Mouse (Mus musculus) midbrain, embryonic 11.5 days (tissue): Measurements from ENCODE around the gene H2al1j. TPM values are rescaled to one million over a fixed set of nuclear protein-coding genes. Genes with fewer than 3 reads are reported as not detected.
"Not testable (repeated sequence)": the region's sequence is repeated elsewhere in the genome, so short reads cannot be mapped to it uniquely, and the experiment has no call there.

Experiments
- ATAC-seq: fragments of 200-750 bp; cut with Nextera tagmentation; 2 replicates; pipeline ENCODE4 v1.8.0; 2017; ENCODE audit warnings: moderate TSS enrichment, moderate library complexity; ENCODE audit not compliant: low FRiP score
- DNase-seq: peaks from one replicate; pipeline ENCODE4 v3.0.0; 2015; ENCODE audit warnings: low spot score; ENCODE audit errors: missing footprints
- H3K27ac ChIP-seq: fragments of 300-500 bp; sonication (generic); 2 replicates; pipeline ENCODE4 v1.5.1; 2014; ENCODE audit warnings: low read depth, low read length
- H3K27me3 ChIP-seq: fragments of 300-500 bp; sonication (generic); 2 replicates; pipeline ENCODE4 v1.6.1; 2014; ENCODE audit warnings: mild to moderate bottlenecking, low read length, moderate library complexity, mixed read lengths; ENCODE audit not compliant: control insufficient read depth, insufficient read depth
- H3K36me3 ChIP-seq: fragments of 300-500 bp; sonication (generic); 2 replicates; pipeline ENCODE4 v1.6.1; 2014; ENCODE audit warnings: mild to moderate bottlenecking, low read length, moderate library complexity, mixed read lengths; ENCODE audit not compliant: control insufficient read depth, insufficient read depth
- H3K4me1 ChIP-seq: fragments of 300-500 bp; sonication (generic); 2 replicates; pipeline ENCODE4 v1.6.1; 2014; ENCODE audit warnings: low read length; ENCODE audit not compliant: control insufficient read depth, insufficient read depth
- H3K4me2 ChIP-seq: fragments of 300-500 bp; sonication (generic); 2 replicates; pipeline ENCODE4 v1.6.1; 2014; ENCODE audit warnings: mild to moderate bottlenecking, moderate library complexity
- H3K4me3 ChIP-seq: fragments of 300-500 bp; sonication (generic); 2 replicates; pipeline ENCODE4 v1.5.1; 2014; ENCODE audit warnings: low read depth, low read length
- H3K9ac ChIP-seq: fragments of 300-500 bp; sonication (generic); 2 replicates; pipeline ENCODE4 v1.6.1; 2014; ENCODE audit warnings: low read length
- H3K9me3 ChIP-seq: fragments of 300-500 bp; sonication (generic); 2 replicates; pipeline ENCODE4 v1.6.1; 2016; ENCODE audit warnings: low read length; ENCODE audit not compliant: control insufficient read depth
- WGBS: fragments of 180-500 bp; shearing (Covaris S2); extraction: QIAGEN DNeasy Blood & Tissue Kit; methylation state at CpG from one replicate; pipeline ENCODE4 v1.1.7; 2014; 5-methylcytosine and 5-hydroxymethylcytosine counted together
- polyA plus RNA-seq: library from polyadenylated mRNA; unstranded; fragments of >200 nt; fragmentation: Nextera tagmentation; extraction: Ambion mirVana; gene quantifications from 2 replicates; pipeline ENCODE4 v1.2.1, GENCODE M21; 2014

H2al1j gene
- not detected in 2 replicates for polyA plus RNA-seq

DNA sequence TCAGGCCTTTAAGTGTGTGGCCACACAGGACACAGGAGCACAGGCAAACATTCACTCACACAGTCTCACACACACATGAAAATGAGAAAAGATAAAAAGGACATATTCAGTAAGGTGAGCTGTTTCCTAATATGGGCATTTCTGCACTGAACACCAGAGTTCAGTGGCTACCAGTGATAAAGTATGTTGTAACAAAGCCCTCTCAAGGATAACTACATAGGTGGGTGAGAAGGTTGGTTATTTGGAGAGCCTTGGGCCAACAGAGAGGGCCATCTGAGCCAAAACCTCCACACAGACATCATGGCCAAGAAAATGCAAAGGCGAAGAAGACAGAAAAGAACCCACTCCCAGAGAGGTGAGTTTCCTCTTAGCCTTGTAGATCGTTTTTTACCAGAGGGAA, at the start of gene H2al1j:
Gene H2al1j (plus strand): TSS at position 301 of the 400 bp plus-strand sequence.
- not testable (repeated sequence) for H3K27ac ChIP-seq, H3K4me1 ChIP-seq, H3K4me2 ChIP-seq, H3K9me3 ChIP-seq, H3K4me3 ChIP-seq, ATAC-seq, H3K27me3 ChIP-seq, DNase-seq, H3K36me3 ChIP-seq, H3K9ac ChIP-seq
- WGBS, result 84% methylated on average over 2 of the region's 2 CpGs

DNA sequence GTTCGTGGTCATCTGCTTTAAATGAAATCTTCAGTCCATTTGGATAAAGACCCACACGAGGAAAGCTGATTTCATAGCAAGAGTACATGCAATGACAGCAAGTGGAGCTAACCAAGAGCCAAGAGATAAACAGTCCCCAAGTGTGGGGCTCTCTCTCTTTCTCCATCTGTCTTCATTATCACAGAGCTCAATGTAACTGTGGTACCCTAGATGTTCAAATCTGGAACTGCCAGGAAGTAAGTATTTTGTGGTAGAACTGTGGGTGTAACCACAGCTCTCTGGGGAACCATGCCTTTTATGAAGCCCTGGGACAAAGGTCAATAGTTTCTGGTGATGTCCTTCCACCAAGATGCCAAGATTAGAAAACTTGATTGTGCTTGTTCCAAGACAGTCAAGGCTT, 46.9 kb upstream of the H2al1j start:
- H3K27me3 ChIP-seq, result no peaks in the 10 kb centered on the region
- H3K4me2 ChIP-seq, result no peak overlapping the region
- WGBS, result 70% methylated on average over 2 of the region's 2 CpGs

DNA sequence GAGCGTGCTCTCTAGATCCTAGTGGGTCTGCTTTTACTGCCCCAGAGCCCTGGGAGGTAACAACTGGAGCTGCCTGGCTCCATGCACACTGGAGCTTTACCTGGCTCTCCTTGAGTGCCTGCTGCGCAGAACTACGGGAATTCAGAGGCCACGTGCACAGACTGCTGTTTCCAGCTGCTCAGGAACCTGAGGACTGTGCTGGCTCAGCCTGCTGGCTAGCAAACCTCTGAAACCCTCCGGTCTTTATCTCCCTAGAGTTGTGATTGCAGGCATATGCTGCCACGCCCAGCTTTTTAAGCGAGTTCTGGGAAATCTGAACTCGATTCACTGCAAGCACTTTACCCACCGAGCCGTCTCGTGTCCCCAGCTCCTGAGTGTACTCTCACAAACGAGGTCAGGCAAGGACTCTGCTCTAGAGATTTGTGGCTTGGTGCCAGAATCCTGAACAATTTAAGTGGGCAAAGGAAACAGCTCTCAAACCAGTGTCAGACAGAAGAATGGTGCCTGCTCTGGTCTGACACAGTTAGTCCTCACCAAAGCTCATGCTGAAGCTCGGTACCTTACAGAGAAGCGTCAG, 39.2 kb upstream of the H2al1j start:
- Histone ChIP-seq H3K27ac (no peak overlapping the region), H3K4me1 (no peaks in the 10 kb centered on the region), H3K9ac (no peak overlapping the region), H3K4me3 (no peak overlapping the region), H3K4me2 (no peak overlapping the region), H3K27me3 (no peaks in the 10 kb centered on the region; the same call in 1 of the 2 replicates), H3K36me3 (no peaks in the 10 kb centered on the region), H3K9me3 (no peaks in the 10 kb centered on the region)
- 82% methylated on average over 14 of the region's 14 CpGs for WGBS
- DNase-seq (no peak), ATAC-seq (no peak)

More for the DNA sequence above, 46.9 kb upstream of the H2al1j start:
- H3K36me3 ChIP-seq, result no peaks in the 10 kb centered on the region
- ATAC-seq, result no peak
- H3K4me3 ChIP-seq, result no peak overlapping the region
- no peak for DNase-seq
- H3K27ac ChIP-seq, result no peak overlapping the region
- H3K4me1 ChIP-seq, result no peaks in the 10 kb centered on the region
- H3K9me3 ChIP-seq, result no peaks in the 10 kb centered on the region
- H3K9ac ChIP-seq, result no peak overlapping the region

DNA sequence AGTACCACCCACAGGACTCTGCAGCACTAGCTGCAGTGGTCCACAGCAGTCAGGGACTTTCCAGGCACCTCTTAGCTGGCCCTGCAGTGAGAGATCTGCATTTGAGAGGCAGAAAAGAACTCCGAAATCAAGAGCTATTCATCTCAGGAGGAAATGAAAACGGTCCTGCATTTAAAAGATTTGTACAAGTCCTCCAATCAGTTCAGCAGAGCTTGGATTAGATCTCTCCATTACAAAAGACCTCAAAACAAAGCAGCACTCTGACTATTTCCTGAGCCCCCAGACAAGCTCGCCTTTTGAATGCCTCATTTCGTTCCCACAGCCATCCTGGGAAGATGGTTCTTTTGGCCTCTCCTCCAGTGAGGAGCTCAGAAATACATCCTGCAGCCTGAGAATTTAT, 38.4 kb upstream of the H2al1j start:
- DNase-seq, result no peak
- Histone ChIP-seq H3K9ac (no peak overlapping the region), H3K4me1 (no peaks in the 10 kb centered on the region), H3K36me3 (no peaks in the 10 kb centered on the region), H3K9me3 (no peaks in the 10 kb centered on the region), H3K27ac (no peak overlapping the region), H3K27me3 (no peaks in the 10 kb centered on the region; the same call in 1 of the 2 replicates), H3K4me3 (no peak overlapping the region), H3K4me2 (no peak overlapping the region)
- WGBS, result 50% methylated on average over 4 of the region's 4 CpGs
- no peak for ATAC-seq

DNA sequence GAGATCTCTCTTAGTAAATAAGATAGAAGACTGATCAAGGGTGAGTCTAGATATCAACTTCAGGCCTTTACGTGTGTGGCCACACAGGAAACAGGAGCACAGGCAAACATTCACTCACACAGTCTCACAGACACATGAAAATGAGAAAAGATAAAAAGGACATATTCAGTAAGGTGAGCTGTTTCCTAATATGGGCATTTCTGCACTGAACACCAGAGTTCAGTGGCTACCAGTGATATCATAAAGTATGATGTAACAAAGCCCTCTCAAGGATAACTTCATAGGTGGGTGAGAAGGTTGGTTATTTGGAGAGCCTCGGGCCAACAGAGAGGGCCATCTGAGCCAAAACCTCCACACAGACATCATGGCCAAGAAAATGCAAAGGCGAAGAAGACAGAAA, 28.7 kb upstream of the H2al1j start, which contains the start of gene H2al1a:
Gene H2al1a (plus strand): TSS at position 301 of the 400 bp plus-strand sequence.
- H3K4me2 ChIP-seq, H3K4me3 ChIP-seq, H3K9me3 ChIP-seq, DNase-seq, H3K27ac ChIP-seq, H3K36me3 ChIP-seq, H3K27me3 ChIP-seq, ATAC-seq, H3K9ac ChIP-seq, H3K4me1 ChIP-seq: not testable (repeated sequence)
- no CpG with 5 or more reads among the region's 3 CpGs for WGBS

DNA sequence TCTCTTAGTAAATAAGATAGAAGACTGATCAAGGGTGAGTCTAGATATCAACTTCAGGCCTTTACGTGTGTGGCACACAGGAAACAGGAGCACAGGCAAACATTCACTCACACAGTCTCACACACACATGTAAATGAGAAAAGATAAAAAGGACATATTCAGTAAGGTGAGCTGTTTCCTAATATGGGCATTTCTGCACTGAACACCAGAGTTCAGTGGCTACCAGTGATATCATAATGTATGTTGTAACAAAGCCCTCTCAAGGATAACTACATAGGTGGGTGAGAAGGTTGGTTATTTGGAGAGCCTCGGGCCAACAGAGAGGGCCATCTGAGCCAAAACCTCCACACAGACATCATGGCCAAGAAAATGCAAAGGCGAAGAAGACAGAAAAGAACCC, 25.5 kb upstream of the H2al1j start, which contains the start of gene H2al1b:
Gene H2al1b (plus strand): TSS at position 301 of the 400 bp plus-strand sequence.
- H3K9me3 ChIP-seq, ATAC-seq: not testable (repeated sequence)
- WGBS, result 82% methylated on average over 1 of the region's 3 CpGs

GRCm38 (mm10) chrX:11305355-11305754, 22.3 kb upstream of the H2al1j start, which contains the start of gene H2al1c:
TSS of gene H2al1c (plus strand) at chrX:11305655.
- 75% methylated on average over 1 of the region's 6 CpGs for WGBS
- not testable (repeated sequence) for H3K9ac ChIP-seq, ATAC-seq, H3K36me3 ChIP-seq, H3K27ac ChIP-seq, H3K4me3 ChIP-seq, H3K9me3 ChIP-seq, H3K4me1 ChIP-seq, H3K27me3 ChIP-seq, DNase-seq, H3K4me2 ChIP-seq

More for the DNA sequence above, 25.5 kb upstream of the H2al1j start, which contains the start of gene H2al1b:
- H3K27ac ChIP-seq, H3K4me1 ChIP-seq, H3K36me3 ChIP-seq, H3K4me2 ChIP-seq, H3K27me3 ChIP-seq, H3K4me3 ChIP-seq, DNase-seq, H3K9ac ChIP-seq: not testable (repeated sequence)

GRCm38 (mm10) chrX:11308524-11308923, 19.1 kb upstream of the H2al1j start, which contains the start of gene H2al1d:
TSS of gene H2al1d (plus strand) at chrX:11308824.
- not testable (repeated sequence) for H3K27me3 ChIP-seq, H3K4me1 ChIP-seq, H3K4me2 ChIP-seq, ATAC-seq, H3K9me3 ChIP-seq, H3K4me3 ChIP-seq, H3K27ac ChIP-seq, H3K36me3 ChIP-seq, DNase-seq, H3K9ac ChIP-seq
- no CpG with 5 or more reads among the region's 6 CpGs for WGBS

DNA sequence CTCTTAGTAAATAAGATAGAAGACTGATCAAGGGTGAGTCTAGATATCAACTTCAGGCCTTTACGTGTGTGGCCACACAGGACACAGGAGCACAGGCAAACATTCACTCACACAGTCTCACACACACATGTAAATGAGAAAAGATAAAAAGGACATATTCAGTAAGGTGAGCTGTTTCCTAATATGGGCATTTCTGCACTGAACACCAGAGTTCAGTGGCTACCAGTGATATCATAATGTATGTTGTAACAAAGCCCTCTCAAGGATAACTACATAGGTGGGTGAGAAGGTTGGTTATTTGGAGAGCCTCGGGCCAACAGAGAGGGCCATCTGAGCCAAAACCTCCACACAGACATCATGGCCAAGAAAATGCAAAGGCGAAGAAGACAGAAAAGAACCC, 16.0 kb upstream of the H2al1j start, which contains the start of gene H2al1e:
Gene H2al1e (plus strand): TSS at position 301 of the 400 bp plus-strand sequence.
- not testable (repeated sequence) for H3K27me3 ChIP-seq, ATAC-seq, H3K4me2 ChIP-seq, H3K36me3 ChIP-seq, H3K9me3 ChIP-seq, H3K27ac ChIP-seq, H3K4me1 ChIP-seq, H3K4me3 ChIP-seq, DNase-seq, H3K9ac ChIP-seq
- no CpG with 5 or more reads among the region's 3 CpGs for WGBS
